ENCODE assay signal across 22 mouse cellular contexts in genomic region chr14:8246878-8247277, GRCm38 (mm10). TPM values are rescaled to one million over a fixed set of nuclear protein-coding genes. Genes with fewer than 3 reads are reported as not detected.
"Had no signal": no experiment of that assay in that cellular context is flagged by ENCODE, and none has a peak within 500 bp of the region (broad histone marks: within the 10 kb centered on the region; RNA-seq: fewer than 3 reads in every experiment).

No protein-coding gene starts in this region.

- H3K4me1 ChIP-seq: lung, embryonic 15.5 days; midbrain, embryonic 12.5 days; neural tube, embryonic 13.5 days; neural tube, embryonic 15.5 days had no signal

- H3K36me3 ChIP-seq: liver, embryonic 13.5 days; lung, embryonic 15.5 days; midbrain, embryonic 10.5 days; midbrain, embryonic 12.5 days; neural tube, embryonic 13.5 days; neural tube, embryonic 15.5 days had no signal

- H3K27ac ChIP-seq: liver, embryonic 13.5 days; lung, embryonic 15.5 days; midbrain, embryonic 10.5 days; midbrain, embryonic 12.5 days; neural tube, embryonic 13.5 days; neural tube, embryonic 15.5 days had no signal

- H3K4me2 ChIP-seq: liver, embryonic 13.5 days; liver, embryonic 15.5 days; lung, embryonic 15.5 days; midbrain, embryonic 12.5 days; neural tube, embryonic 13.5 days; neural tube, embryonic 15.5 days had no signal

- H3K9me3 ChIP-seq: liver, embryonic 13.5 days; liver, embryonic 15.5 days; lung, embryonic 15.5 days; midbrain, embryonic 10.5 days; midbrain, embryonic 12.5 days; neural tube, embryonic 13.5 days; neural tube, embryonic 15.5 days had no signal

- H3K4me3 ChIP-seq: liver, embryonic 13.5 days; liver, embryonic 15.5 days; lung, embryonic 15.5 days; midbrain, embryonic 10.5 days; midbrain, embryonic 12.5 days; myocyte; neural tube, embryonic 13.5 days; neural tube, embryonic 15.5 days had no signal

- H3K27me3 ChIP-seq: liver, embryonic 13.5 days; liver, embryonic 15.5 days; lung, embryonic 15.5 days; midbrain, embryonic 12.5 days; neural tube, embryonic 13.5 days; neural tube, embryonic 15.5 days had no signal

- ATAC-seq: midbrain, embryonic 16.5 days had no signal

- H3K9ac ChIP-seq: liver, embryonic 13.5 days; liver, embryonic 15.5 days; lung, embryonic 15.5 days; midbrain, embryonic 12.5 days; neural tube, embryonic 13.5 days; neural tube, embryonic 15.5 days had no signal

- DNase-seq: liver, embryonic 13.5 days; lung, postnatal 4 days; midbrain, embryonic 14.5 days; retina, postnatal 1 day; right cerebral cortex, adult 18-20 months; right cerebral cortex, postnatal 25 days; right cerebral cortex, postnatal 4 days; spleen, adult 18-20 months; thymus, adult 18-20 months; thymus, postnatal 14 days; thymus, postnatal 36 days had no signal

RNA-seq across cellular contexts. Expression of gene Acox2, which starts 12.3 kb away (rescaled TPM):
- total RNA-seq: megakaryocyte, adult 5-6 weeks; megakaryocyte-erythroid progenitor cell, adult 5-6 weeks had no signal
- polyA plus RNA-seq: midbrain, embryonic 12.5 days; midbrain, embryonic 14.5 days; midbrain, embryonic 16.5 days; neural tube, embryonic 13.5 days; neural tube, embryonic 15.5 days; stomach, embryonic 14.5 days had no signal
